Comparison of ENCODE assay signal across 8 mouse cellular contexts in genomic region chr2:65024887-65025286, GRCm38 (mm10). TPM values are rescaled to one million over a fixed set of nuclear protein-coding genes. Genes with fewer than 3 reads are reported as not detected.
DNase-seq lines count a peak whose midpoint lies in the region; ATAC-seq lines count a peak whose summit lies in the region.

Gene Grb14 (minus strand): TSS chr2:65024987.

- H3K36me3 ChIP-seq in midbrain, embryonic 13.5 days = no peaks in the 10 kb centered on the region
- H3K36me3 ChIP-seq in midbrain, embryonic 10.5 days = no peaks in the 10 kb centered on the region
- H3K36me3 ChIP-seq in stomach, embryonic 14.5 days (ENCODE audit: control insufficient read depth, insufficient read depth, low read length) = no peaks in the 10 kb centered on the region

- H3K4me2 ChIP-seq in midbrain, embryonic 13.5 days (replicated peaks) = no peak within 1 kb of the TSS
- no peak within 1 kb of the TSS for H3K4me2 ChIP-seq in stomach, embryonic 14.5 days (replicated peaks; ENCODE audit: low read depth, low read length)

- H3K27me3 ChIP-seq in midbrain, embryonic 13.5 days = peaks cover 4% of the 10 kb centered on the region
- peaks cover 24% of the 10 kb centered on the region for H3K27me3 ChIP-seq in midbrain, embryonic 10.5 days (ENCODE audit: low read depth, poor library complexity, severe bottlenecking)
- no peaks in the 10 kb centered on the region for H3K27me3 ChIP-seq in stomach, embryonic 14.5 days (ENCODE audit: control insufficient read depth, insufficient read depth, low read length)

- ATAC-seq in midbrain, embryonic 13.5 days = no peak
- ATAC-seq in stomach, embryonic 14.5 days (ENCODE audit: insufficient number of reproducible peaks, insufficient read depth, low FRiP score, low read depth) = no peak
- ATAC-seq in cerebellum, adult (ENCODE audit: insufficient number of reproducible peaks, low FRiP score, low TSS enrichment) = no peak

- H3K4me1 ChIP-seq in midbrain, embryonic 13.5 days (replicated peaks) = peaks cover 8% of the 10 kb centered on the region
- H3K4me1 ChIP-seq in midbrain, embryonic 10.5 days = peaks cover 16% of the 10 kb centered on the region
- peaks cover 4% of the 10 kb centered on the region; the same call in 1 of the 2 replicates for H3K4me1 ChIP-seq in stomach, embryonic 14.5 days (ENCODE audit: control insufficient read depth, insufficient read depth, low read length)

- intact Hi-C loops in heart, postnatal 36 days (cut with DNase I) = loop anchor here (5.0 kb wide), 2 partner anchors 212 to 312 kb away; partner anchors contain the start of gene Cobll1

- H3K9me3 ChIP-seq in midbrain, embryonic 13.5 days = no peaks in the 10 kb centered on the region
- no peaks in the 10 kb centered on the region for H3K9me3 ChIP-seq in midbrain, embryonic 10.5 days (replicated peaks)
- H3K9me3 ChIP-seq in stomach, embryonic 14.5 days (ENCODE audit: control insufficient read depth, low read depth, low read length) = no peaks in the 10 kb centered on the region

- H3K4me3 ChIP-seq in midbrain, embryonic 13.5 days (replicated peaks) = no peak within 1 kb of the TSS
- H3K4me3 ChIP-seq in midbrain, embryonic 10.5 days = no peak within 1 kb of the TSS
- H3K4me3 ChIP-seq in stomach, embryonic 14.5 days (ENCODE audit: low read depth, low read length) = no peak within 1 kb of the TSS

- no peak within 1 kb of the TSS for H3K27ac ChIP-seq in midbrain, embryonic 13.5 days
- no peak within 1 kb of the TSS for H3K27ac ChIP-seq in midbrain, embryonic 10.5 days (replicated peaks)
- no peak within 1 kb of the TSS for H3K27ac ChIP-seq in stomach, embryonic 14.5 days (ENCODE audit: low read length)

- no peak within 1 kb of the TSS for H3K9ac ChIP-seq in midbrain, embryonic 13.5 days (replicated peaks)
- H3K9ac ChIP-seq in stomach, embryonic 14.5 days (replicated peaks; ENCODE audit: low read depth, low read length) = no peak within 1 kb of the TSS

- 84% methylated on average over 1 of the region's 1 CpGs for WGBS in midbrain, embryonic 13.5 days
- 83% methylated on average over 1 of the region's 1 CpGs for WGBS in midbrain, embryonic 10.5 days
- WGBS in stomach, embryonic 14.5 days = 88% methylated on average over 1 of the region's 1 CpGs

- DNase-seq in frontal cortex, adult 2 months (ENCODE audit: extremely low spot score in 1 of 2, low spot score in 1 of 2) = no peak
- DNase-seq in frontal cortex, postnatal 10 days (ENCODE audit: low spot score in 2 of 2) = no peak
- no peak for DNase-seq in midbrain, embryonic 10.5 days (ENCODE audit: low spot score)
- DNase-seq in heart, postnatal 36 days = no peak
- DNase-seq in cerebellum, postnatal 36 days = no peak

RNA-seq across cellular contexts. Expression of gene Grb14, which starts in this region (rescaled TPM):
- 26.5 and 33.3 TPM in 2 replicates for polyA plus RNA-seq in frontal cortex, adult 2 months (2012; rRNA removed)
- 14.6 and 14.7 TPM in 2 replicates for polyA plus RNA-seq in midbrain, embryonic 13.5 days (2015; fragmentation: Nextera tagmentation; extraction: Ambion mirVana)
- 3.9 and 5.1 TPM in 2 replicates for polyA plus RNA-seq in midbrain, embryonic 10.5 days (2016; fragmentation: Nextera tagmentation; extraction: Ambion mirVana)
- total RNA-seq in heart, postnatal 36 days (2021) = 100 to 1,000 TPM; 184 to 233 TPM
- polyA plus RNA-seq in stomach, embryonic 14.5 days (2014; fragmentation: Nextera tagmentation; extraction: Ambion mirVana) = 15.7 and 16.8 TPM in 2 replicates
